Mouse (Mus musculus) heart, adult 2 months (tissue): Measurements from ENCODE around the gene Necab2. TPM values are rescaled to one million over a fixed set of nuclear protein-coding genes. Genes with fewer than 3 reads are reported as not detected.
A peak's percentile ranks its signal among the peaks of the same experiment; 100 is the strongest.

Experiments used
- DNase-seq, 2 experiments: peaks; one replicate each; pipeline ENCODE4 v3.0.0; 2021
- H3K27ac ChIP-seq: fragments of 200-600 bp; 2 replicates; pipeline ENCODE4 v1.8.1; 2022
- H3K27me3 ChIP-seq: fragments of 200-500 bp; 2 replicates; pipeline ENCODE4 v1.6.1; 2012; ENCODE audit warnings: mild to moderate bottlenecking, low read length, inconsistent platforms, mixed read lengths; ENCODE audit not compliant: control insufficient read depth, insufficient read depth
- H3K36me3 ChIP-seq: fragments of 200-500 bp; 2 replicates; pipeline ENCODE4 v1.6.1; 2012; ENCODE audit warnings: low read length, inconsistent platforms; ENCODE audit not compliant: control insufficient read depth, insufficient read depth
- H3K4me1 ChIP-seq: fragments of 200-500 bp; 2 replicates; pipeline ENCODE4 v1.6.1; 2011; ENCODE audit warnings: low read length; ENCODE audit not compliant: control insufficient read depth, insufficient read depth
- H3K4me3 ChIP-seq: fragments of 200-600 bp; 2 replicates; pipeline ENCODE4 v1.8.1; 2022
- H3K79me2 ChIP-seq: fragments of 200-500 bp; replicated peaks from 2 replicates; pipeline ENCODE4 v1.6.1; 2012; ENCODE audit warnings: mild to moderate bottlenecking, inconsistent platforms, low read length, moderate library complexity, mixed read lengths; ENCODE audit not compliant: control insufficient read depth, insufficient read depth
- H3K9ac ChIP-seq: fragments of 200-500 bp; 2 replicates; pipeline ENCODE4 v1.6.1; 2012; ENCODE audit warnings: low read depth, mild to moderate bottlenecking, control low read depth, inconsistent platforms, low read length, mixed read lengths
- CTCF ChIP-seq: fragments of 200-600 bp; IDR thresholded peaks from 2 replicates; pipeline ENCODE4 v1.8.1; 2022; ENCODE audit warnings: antibody characterized with exemption, mild to moderate bottlenecking, moderate library complexity
- EP300 ChIP-seq: fragments of 200-500 bp; IDR thresholded peaks from 2 replicates; pipeline ENCODE4 v1.6.1; 2011; ENCODE audit warnings: low read depth, low read length, control low read depth; ENCODE audit not compliant: insufficient read depth
- POLR2A ChIP-seq: fragments of 200-500 bp; IDR thresholded peaks from 2 replicates; pipeline ENCODE4 v1.6.1; 2011; ENCODE audit warnings: mild to moderate bottlenecking, low read depth, low read length, control low read depth; ENCODE audit not compliant: insufficient read depth
- WGBS: fragments of 180-500 bp; shearing (Covaris S2); methylation state at CpG from one replicate; pipeline ENCODE4 v1.1.7; 2018; 5-methylcytosine and 5-hydroxymethylcytosine counted together
- intact Hi-C: fragments of 180-260 bp; cut with DNase I; formaldehyde crosslinking; loops from one replicate; pipeline ENCODE4 v1.15.1; 2025
- polyA plus RNA-seq: library from polyadenylated mRNA; depleted of rRNA; stranded (reverse); fragments of >200 nt; gene quantifications from 2 replicates; pipeline ENCODE4 v1.2.3, GENCODE M21; 2012
- total RNA-seq, 2 experiments: library from RNA; stranded (reverse); gene quantifications; 2 replicates each; pipeline ENCODE4 v1.2.3; 2021

The Necab2 gene
- total and polyA plus RNA-seq, 3 experiments: not detected

- Histone ChIP-seq H3K9ac (no peak overlapping the region), H3K27me3 (no peaks in the 10 kb centered on the region), H3K27ac (no peak overlapping the region), H3K79me2 (no peaks in the 10 kb centered on the region), H3K4me3 (no peak overlapping the region), H3K36me3 (no peaks in the 10 kb centered on the region), H3K4me1 (no peaks in the 10 kb centered on the region)
- TF ChIP-seq CTCF: no peak
- no peak for TF ChIP-seq EP300
- TF ChIP-seq POLR2A: no peak
- 81% methylated on average over 11 of the region's 11 CpGs for WGBS
- intact Hi-C loops: no loop called here
- DNase-seq: no peak
These were observed 37.8 kb downstream of the Necab2 start for GRCm38 (mm10) chr8:119484145-119484896.

GRCm38 (mm10) chr8:119487093-119487492 lies 40.6 kb downstream of the Necab2 start:
- no peaks in the 10 kb centered on the region for H3K27me3 ChIP-seq
- H3K79me2 ChIP-seq: no peaks in the 10 kb centered on the region
- no peak overlapping the region for H3K4me3 ChIP-seq
- TF ChIP-seq CTCF: no peak
- TF ChIP-seq EP300: no peak
- no peak for TF ChIP-seq POLR2A
- H3K36me3 ChIP-seq: no peaks in the 10 kb centered on the region
- H3K9ac ChIP-seq: no peak overlapping the region
- H3K4me1 ChIP-seq: peaks cover 1% of the 10 kb centered on the region; the same call in 1 of the 2 replicates
- intact Hi-C loops: no loop called here
- DNase-seq: no peak
- WGBS: 74% methylated on average over 7 of the region's 7 CpGs
- no peak overlapping the region for H3K27ac ChIP-seq

GRCm38 (mm10) chr8:119496848-119497247 lies 50.3 kb downstream of the Necab2 start:
- TF ChIP-seq EP300 (peak; percentile 45; the same call in 1 of the 2 replicates), CTCF (peak; percentile 86), POLR2A (no peak)
- H3K79me2 ChIP-seq: no peaks in the 10 kb centered on the region
- H3K4me3 ChIP-seq: no peak overlapping the region
- no peak overlapping the region for H3K27ac ChIP-seq
- 40% methylated on average over 6 of the region's 6 CpGs for WGBS
- no peaks in the 10 kb centered on the region for H3K36me3 ChIP-seq
- intact Hi-C loops: loop anchor here (1.0 to 2.0 kb wide), 2 partner anchors 54 to 85 kb away; no protein-coding TSS in a partner anchor
- H3K27me3 ChIP-seq: 0 out of 2 replicates have a peak, but pooled peaks cover 3% of the 10 kb centered on the region
- peak; percentile 34 to 57 for DNase-seq
- no peaks in the 10 kb centered on the region for H3K4me1 ChIP-seq
- H3K9ac ChIP-seq: no peak overlapping the region

- no peak for TF ChIP-seq POLR2A
- TF ChIP-seq CTCF: no peak
- no peak for TF ChIP-seq EP300
- no peak overlapping the region for H3K27ac ChIP-seq
- DNase-seq: no peak
- H3K27me3 ChIP-seq: no peaks in the 10 kb centered on the region
- WGBS: 93% methylated on average over 2 of the region's 2 CpGs
- no peaks in the 10 kb centered on the region for H3K36me3 ChIP-seq
- intact Hi-C loops: no loop called here
- no peak overlapping the region for H3K9ac ChIP-seq
- H3K4me3 ChIP-seq: no peak overlapping the region
- no peaks in the 10 kb centered on the region for H3K79me2 ChIP-seq
- no peaks in the 10 kb centered on the region for H3K4me1 ChIP-seq
These were observed 53.3 kb downstream of the Necab2 start for GRCm38 (mm10) chr8:119499836-119500235.

- no peaks in the 10 kb centered on the region for H3K79me2 ChIP-seq
- H3K4me1 ChIP-seq: no peaks in the 10 kb centered on the region
- no peak for DNase-seq
- no peak within 1 kb of the TSS for H3K9ac ChIP-seq
- no peaks in the 10 kb centered on the region for H3K27me3 ChIP-seq
- TF ChIP-seq CTCF (no peak), EP300 (no peak), POLR2A (no peak)
- WGBS: 61% methylated on average over 5 of the region's 5 CpGs
- intact Hi-C loops: no loop called here
- no peaks in the 10 kb centered on the region for H3K36me3 ChIP-seq
- H3K27ac ChIP-seq: no peak within 1 kb of the TSS
- H3K4me3 ChIP-seq: no peak within 1 kb of the TSS
These were observed 55.1 kb downstream of the Necab2 start, which contains the start of gene Slc38a8 for GRCm38 (mm10) chr8:119501598-119501997. Gene Slc38a8, minus strand, starts transcription at chr8:119501698.

- H3K9ac ChIP-seq: no peak overlapping the region
- DNase-seq: no peak
- no peaks in the 10 kb centered on the region for H3K4me1 ChIP-seq
- H3K4me3 ChIP-seq: no peak overlapping the region
- H3K27ac ChIP-seq: no peak overlapping the region
- H3K36me3 ChIP-seq: no peaks in the 10 kb centered on the region
- intact Hi-C loops: no loop called here
- TF ChIP-seq EP300 (no peak), POLR2A (no peak), CTCF (no peak)
- 33% methylated on average over 4 of the region's 4 CpGs for WGBS
- H3K27me3 ChIP-seq: no peaks in the 10 kb centered on the region
- no peaks in the 10 kb centered on the region for H3K79me2 ChIP-seq
These were observed 55.6 kb downstream of the Necab2 start for GRCm38 (mm10) chr8:119502111-119502510.
